Mouse (Mus musculus): ENCODE results near the gene Vmn1r4.
A peak's percentile ranks its signal among the peaks of the same experiment; 100 is the strongest.

The Vmn1r4 gene

GRCm38 (mm10) chr6:56923726-56924707 lies at the start of gene Vmn1r4, which contains the start of gene Nt5c3:
Vmn1r4 (plus strand) TSS chr6:56924015.
Nt5c3 (minus strand) TSS chr6:56923932.
- DNase-seq (ENCODE audit: low spot score), result peak; percentile 85

GRCm38 (mm10) chr6:56876870-56877269 lies 46.9 kb upstream of the Vmn1r4 start:
- no peak for DNase-seq (ENCODE audit: low spot score)

DNA sequence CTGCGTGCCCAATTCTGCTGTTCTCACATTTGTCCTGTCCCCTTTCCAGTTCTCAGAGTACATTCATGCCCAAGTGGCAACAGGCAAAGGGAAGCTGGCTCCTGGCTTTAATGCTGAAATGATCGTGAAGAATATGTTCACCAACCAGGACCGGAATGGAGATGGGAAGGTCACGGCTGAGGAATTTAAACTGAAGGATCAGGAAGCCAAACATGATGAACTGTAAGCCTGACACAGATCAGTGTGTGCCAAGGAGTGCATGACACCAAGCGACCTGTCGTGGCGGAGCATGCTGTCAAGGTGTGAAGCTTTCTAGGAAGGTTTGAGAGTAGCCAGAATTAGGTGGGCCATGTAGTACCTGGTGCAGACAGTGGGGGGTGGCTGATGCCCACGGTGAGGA lies 45.8 kb upstream of the Vmn1r4 start:
- DNase-seq (ENCODE audit: low spot score), result no peak

DNA sequence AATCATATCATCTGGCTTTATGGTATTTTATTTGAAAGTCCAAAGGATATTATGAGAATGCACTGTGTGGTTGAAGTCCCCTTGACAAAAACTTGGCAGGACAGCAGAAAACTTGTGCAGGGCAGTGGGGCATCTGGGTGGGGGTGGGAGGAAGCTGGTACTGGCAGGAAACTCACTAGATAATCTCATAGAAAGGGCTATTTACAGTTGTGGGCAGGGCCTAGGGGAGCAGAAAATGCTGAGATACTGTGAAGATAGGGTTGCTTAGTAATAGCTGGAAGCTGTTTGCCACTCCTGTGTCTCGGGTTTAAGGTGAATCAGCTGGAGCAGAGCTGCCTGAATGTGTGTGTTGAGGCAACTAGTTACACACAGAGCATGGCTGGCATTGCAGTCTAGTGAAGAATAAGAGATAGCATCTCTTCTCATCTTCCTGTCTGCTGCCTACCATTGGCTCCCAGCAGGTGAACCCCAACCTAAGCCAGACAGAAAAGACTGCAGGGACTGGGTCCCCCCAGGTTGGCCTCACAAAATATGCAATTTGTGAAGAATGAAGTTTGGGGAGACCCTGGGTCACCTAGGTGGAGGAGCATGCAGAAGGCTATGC lies 44.4 kb upstream of the Vmn1r4 start:
- no peak for DNase-seq (ENCODE audit: low spot score)

- DNase-seq (ENCODE audit: low spot score), result no peak
Measured at GRCm38 (mm10) chr6:56888561-56888960, 35.3 kb upstream of the Vmn1r4 start.

- DNase-seq (ENCODE audit: low spot score), result no peak
Measured at GRCm38 (mm10) chr6:56890762-56891161, 33.1 kb upstream of the Vmn1r4 start.

DNA sequence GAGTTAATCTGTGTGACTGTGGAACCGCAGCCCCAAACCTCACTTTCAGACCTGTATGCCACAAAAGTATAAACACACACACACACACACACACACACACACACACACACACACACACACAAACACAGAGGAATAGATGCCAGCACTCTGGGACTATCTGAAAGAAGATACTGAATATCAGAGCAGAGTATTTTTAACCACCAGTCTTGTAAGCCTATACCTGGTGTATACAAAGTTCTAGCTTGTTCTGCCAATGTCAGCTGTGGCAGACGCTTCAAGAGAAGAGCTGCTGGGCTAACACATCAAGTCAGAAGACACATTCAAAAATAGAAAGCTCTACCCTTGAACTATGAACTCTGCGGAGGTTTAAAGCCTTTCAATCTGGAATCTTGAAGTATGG lies 24.2 kb upstream of the Vmn1r4 start:
- DNase-seq (ENCODE audit: low spot score), result no peak

DNA sequence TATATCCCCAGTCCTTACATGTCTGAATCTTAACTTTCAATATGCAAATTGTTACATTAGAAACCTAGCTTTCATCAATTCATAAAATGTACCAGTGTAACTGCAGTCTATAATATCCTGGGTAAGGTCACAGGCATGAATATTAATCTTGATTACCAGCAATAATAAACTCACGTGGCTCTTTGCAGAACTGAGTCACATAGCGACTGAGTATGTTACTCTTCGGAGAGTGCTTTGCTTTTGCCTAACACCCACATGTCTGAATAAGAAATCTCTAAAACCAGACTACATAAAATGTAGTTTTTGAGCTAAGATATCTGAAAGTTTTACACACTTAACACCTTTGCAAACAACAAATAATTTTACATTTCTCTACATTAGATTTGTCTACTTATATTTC lies 22.5 kb upstream of the Vmn1r4 start:
- no peak for DNase-seq (ENCODE audit: low spot score)

DNA sequence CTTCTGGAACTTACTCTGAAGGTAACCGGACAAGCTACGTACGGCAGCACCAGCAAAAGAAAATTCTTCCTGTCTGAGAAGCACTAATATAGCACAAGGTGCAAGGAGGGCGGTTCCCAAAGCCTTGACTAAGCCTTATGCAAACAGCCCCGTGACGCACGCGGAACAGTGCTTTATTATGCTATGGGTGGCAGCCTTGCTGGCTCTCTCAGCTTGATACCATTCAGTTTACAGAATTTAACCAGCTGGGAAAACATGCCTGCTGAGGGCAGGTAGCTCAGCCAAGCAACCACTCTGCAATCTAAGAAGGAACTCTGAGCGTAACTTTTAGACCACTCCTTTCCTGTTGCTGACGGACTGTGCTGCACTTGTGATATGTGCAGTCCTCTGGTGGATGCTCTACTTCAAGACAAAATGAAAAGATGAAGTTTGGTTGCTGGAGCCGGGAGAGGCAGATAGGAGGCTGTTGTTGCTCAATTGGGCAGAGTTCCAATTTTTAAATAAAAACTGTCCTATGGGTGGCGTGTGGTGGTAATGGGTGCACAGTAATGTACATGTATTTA lies 21.9 kb upstream of the Vmn1r4 start:
- DNase-seq (ENCODE audit: low spot score), result no peak

- DNase-seq (ENCODE audit: low spot score), result no peak
Measured at GRCm38 (mm10) chr6:56902606-56903520, 21.0 kb upstream of the Vmn1r4 start.

GRCm38 (mm10) chr6:56903831-56904230 lies 20.0 kb upstream of the Vmn1r4 start:
- no peak for DNase-seq (ENCODE audit: low spot score)

DNA sequence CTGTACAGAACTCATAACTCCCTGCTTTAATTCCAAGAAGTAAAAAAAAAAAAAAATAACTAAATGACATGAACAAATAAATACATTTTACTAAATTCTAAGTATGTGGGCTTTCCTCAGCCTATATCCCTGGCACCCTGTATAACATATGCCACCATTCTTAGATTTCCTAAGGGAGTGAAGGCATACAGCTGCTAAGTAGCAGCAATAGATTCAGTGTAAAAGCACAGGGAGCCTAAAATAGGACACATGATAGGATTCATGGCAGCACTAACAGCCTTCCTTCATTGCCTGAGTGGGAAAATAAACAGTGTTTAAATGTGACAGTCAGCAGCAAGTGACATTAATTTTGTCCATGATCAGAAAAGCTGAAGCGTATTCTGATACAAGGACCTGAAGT lies 19.5 kb upstream of the Vmn1r4 start:
- no peak for DNase-seq (ENCODE audit: low spot score)

GRCm38 (mm10) chr6:56904982-56905381 lies 18.8 kb upstream of the Vmn1r4 start:
- DNase-seq (ENCODE audit: low spot score), result no peak

DNA sequence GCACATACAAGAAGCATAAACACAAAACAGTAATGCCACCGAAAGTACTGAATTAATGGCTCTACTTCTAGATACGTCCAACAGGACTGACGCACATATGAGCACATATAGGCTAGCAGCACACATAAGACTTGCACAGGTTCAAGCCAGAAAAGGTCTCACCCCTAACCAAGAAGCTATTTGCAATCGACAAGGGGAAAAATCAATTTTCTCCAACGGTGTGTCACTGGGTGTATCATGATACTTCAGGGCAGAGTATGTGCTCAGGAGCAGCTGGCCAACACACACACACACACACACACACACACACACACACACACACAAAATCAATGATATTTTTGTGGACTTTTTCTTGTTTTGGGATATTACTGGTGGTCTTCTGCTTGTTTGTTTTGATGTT lies 18.3 kb upstream of the Vmn1r4 start:
- DNase-seq (ENCODE audit: low spot score), result no peak

DNA sequence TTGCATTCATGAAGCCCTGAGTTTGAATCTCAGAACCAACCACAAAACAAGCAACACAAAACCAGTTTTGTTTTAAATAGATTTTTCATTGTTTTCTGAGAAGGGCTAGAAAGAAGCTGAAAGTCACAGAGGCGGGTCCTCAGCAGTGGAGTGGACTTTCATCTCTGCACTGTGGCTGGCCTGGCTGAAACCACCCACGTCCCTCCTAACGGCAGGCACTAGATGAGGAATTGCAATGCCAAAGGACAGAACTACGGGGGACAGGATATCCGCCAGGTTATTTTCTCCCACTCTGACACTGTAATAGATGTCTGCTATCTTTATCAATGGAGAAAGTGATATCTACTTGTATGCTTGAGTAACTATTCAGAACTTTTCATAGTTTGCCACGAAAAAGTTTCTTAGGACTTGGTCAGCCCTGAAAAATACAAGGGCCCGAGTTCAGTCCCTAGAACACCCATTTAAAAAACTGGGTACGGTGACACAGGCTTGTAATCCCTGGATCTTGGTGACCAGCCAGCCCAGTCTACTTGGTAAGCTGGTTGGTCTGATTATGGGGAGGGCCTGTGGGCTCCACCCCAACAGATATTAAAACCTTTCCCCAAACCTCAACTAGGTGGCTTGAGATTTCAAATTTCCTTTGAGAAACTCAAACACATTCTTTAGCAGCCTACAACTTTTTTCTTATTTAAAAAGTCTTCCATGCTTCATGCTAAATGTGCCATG lies 17.5 kb upstream of the Vmn1r4 start:
- no peak for DNase-seq (ENCODE audit: low spot score)

DNA sequence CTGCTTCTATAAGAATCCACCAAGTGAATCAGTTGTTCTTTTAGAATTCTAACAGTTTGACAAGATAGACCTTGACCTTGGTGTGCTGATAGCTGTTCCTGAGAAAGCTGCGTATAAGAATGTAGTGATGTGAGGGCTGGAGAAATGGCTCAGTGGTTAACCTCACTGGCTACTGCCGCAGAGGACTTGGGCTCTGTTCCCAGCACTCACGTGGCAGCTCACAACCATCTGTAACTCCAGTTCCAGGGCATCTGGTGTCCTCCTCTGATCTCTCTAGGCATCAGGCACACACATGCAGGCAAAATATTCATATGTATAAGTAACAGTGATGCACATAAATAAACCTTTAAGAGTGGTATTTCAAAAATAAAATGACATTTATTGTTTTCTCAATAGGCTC lies 15.8 kb upstream of the Vmn1r4 start:
- no peak for DNase-seq (ENCODE audit: low spot score)

GRCm38 (mm10) chr6:56908397-56908796 lies 15.4 kb upstream of the Vmn1r4 start:
- no peak for DNase-seq (ENCODE audit: low spot score)

GRCm38 (mm10) chr6:56908912-56909311 lies 14.9 kb upstream of the Vmn1r4 start:
- DNase-seq (ENCODE audit: low spot score), result peak; percentile 37

DNA sequence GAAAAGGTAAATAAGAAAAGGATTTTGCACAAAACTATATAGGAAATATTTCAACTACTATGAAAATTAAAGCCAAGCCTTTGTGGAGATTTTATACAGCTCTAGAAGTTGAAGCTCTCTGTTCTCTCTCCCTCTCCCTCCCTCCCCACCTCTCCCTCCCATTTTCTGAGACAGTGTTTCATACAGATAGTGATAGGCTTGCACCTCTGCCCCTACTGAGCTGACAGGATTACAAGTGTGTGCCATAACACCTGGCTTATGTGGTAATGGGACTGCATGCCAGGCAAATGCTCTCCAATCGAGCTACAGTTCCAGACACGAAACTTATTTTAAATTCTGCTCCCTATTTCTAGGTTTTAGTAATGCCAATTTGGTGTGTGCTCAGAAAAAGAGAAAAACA lies 12.9 kb upstream of the Vmn1r4 start:
- no peak for DNase-seq (ENCODE audit: low spot score)

DNA sequence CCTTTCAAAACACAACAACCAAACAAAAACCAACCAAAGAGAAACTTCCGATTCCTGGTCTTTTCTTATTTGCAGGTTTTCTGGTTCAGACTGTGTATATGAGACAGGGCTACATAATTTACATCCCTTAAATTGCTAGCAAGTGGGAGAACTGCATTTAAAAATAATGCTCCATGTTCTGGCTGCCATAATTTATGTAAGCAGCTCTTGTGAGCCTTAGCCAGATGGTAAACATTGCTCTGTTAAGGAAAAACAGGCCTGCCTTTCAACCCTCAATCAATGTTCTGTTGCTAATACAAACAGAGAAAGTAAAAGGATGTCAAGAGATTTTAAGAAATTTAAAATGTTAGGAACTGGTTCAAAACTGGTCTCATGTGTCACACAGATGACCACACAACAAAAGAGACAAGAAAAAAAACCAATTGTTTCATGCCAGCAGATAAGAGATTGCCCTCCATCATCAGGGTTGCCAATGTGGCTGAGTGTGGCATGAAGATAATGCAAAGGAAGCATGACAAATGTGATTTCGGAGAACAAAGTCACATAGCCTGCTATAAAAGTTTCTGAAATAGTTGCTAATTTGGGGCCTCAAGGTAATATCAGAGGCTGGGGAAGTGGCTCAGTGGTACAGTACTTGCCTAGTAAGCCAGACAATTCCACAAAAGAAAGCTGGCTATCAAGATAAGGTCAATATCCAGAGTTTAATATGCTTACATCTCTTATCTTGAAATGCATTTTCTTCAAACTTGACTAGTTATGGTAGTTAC lies 10.5 kb upstream of the Vmn1r4 start:
- DNase-seq (ENCODE audit: low spot score), result no peak

DNA sequence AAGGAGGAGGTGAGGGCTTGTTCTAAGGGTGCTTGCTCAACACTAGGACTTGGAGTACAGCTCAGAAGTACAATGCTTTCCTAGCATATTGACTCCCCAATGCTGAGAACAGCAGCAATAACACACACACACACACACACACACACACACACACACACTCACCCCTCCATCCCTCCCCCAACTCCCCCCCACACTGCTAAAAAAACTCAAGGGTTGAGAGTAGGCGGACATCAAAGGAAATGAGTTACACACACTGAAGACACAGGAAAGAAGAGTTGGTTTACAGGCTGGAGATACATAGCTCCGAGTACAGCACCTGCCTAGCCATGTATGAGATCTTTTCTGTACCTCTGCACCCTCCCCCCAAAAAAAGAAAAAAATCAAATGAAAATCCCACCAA lies 7.5 kb upstream of the Vmn1r4 start:
- DNase-seq (ENCODE audit: low spot score), result no peak
